Mouse (Mus musculus) CH12.LX (cell line): ENCODE data around the gene Chmp5. TPM values are rescaled to one million over a fixed set of nuclear protein-coding genes. Genes with fewer than 3 reads are reported as not detected.

Experiments used
- DNase-seq: peaks from one replicate; pipeline ENCODE4 v3.0.0-alpha.2; 2013; ENCODE audit errors: extremely low read depth
- H3K27ac ChIP-seq: 2 replicates; pipeline ENCODE4 v1.5.1; 2012; ENCODE audit warnings: low read depth, mild to moderate bottlenecking, control low read depth, moderate library complexity; ENCODE audit not compliant: insufficient read depth
- H3K27me3 ChIP-seq: replicated peaks from 2 replicates; pipeline ENCODE3; 2012; ENCODE audit warnings: inconsistent platforms
- H3K36me3 ChIP-seq, 2 experiments: replicated peaks in 1 of 2; 2 replicates each; pipeline versions ENCODE3 to v1.6.1; 2012; ENCODE audit warnings: inconsistent platforms in 1 of 2, low read length in 1 of 2, mild to moderate bottlenecking in 1 of 2, mixed read lengths in 1 of 2, moderate library complexity in 1 of 2; ENCODE audit not compliant: control insufficient read depth in 1 of 2, insufficient read depth in 1 of 2
- H3K4me1 ChIP-seq, 2 experiments: 2 replicates each; pipeline ENCODE4 v1.6.1; 2012; ENCODE audit warnings: inconsistent platforms in 1 of 2, moderate library complexity in 1 of 2; ENCODE audit not compliant: insufficient read depth in 2 of 2, control insufficient read depth in 1 of 2
- H3K4me2 ChIP-seq: 2 replicates; pipeline ENCODE4 v1.6.1; 2012; ENCODE audit warnings: low read depth, mild to moderate bottlenecking, control low read depth; ENCODE audit not compliant: poor library complexity, insufficient read depth, severe bottlenecking
- H3K4me3 ChIP-seq, 3 experiments: fragments of 150-350 bp in 1 of 3; sonication (generic) in 1 of 3; replicated peaks in 1 of 3; 2 replicates each; pipeline versions ENCODE3 to v1.5.1; 2011 to 2012; ENCODE audit warnings: low read depth in 2 of 3, low read length in 2 of 3, mild to moderate bottlenecking in 2 of 3, moderate library complexity in 2 of 3, control low read depth in 1 of 3, improper control_type of control experiment in 1 of 3, inconsistent platforms in 1 of 3, mixed read lengths in 1 of 3; ENCODE audit not compliant: poor library complexity in 1 of 3
- H3K79me2 ChIP-seq: replicated peaks from 2 replicates; pipeline ENCODE4 v1.6.1; 2012; ENCODE audit warnings: mild to moderate bottlenecking, moderate library complexity; ENCODE audit not compliant: control insufficient read depth, poor library complexity, insufficient read depth, severe bottlenecking; ENCODE audit errors: extremely low read depth
- H3K9ac ChIP-seq: 2 replicates; pipeline ENCODE4 v1.6.1; 2012; ENCODE audit warnings: low read depth, mild to moderate bottlenecking, control low read depth, moderate library complexity; ENCODE audit not compliant: insufficient read depth
- H3K9me3 ChIP-seq: replicated peaks from 2 replicates; pipeline ENCODE3; 2012; ENCODE audit warnings: low read length, inconsistent platforms, mixed read lengths
- BHLHE40 ChIP-seq: IDR thresholded peaks from 2 replicates; pipeline ENCODE4 v1.6.1; 2011; ENCODE audit warnings: mild to moderate bottlenecking, low read depth, low read length, improper control_type of control experiment
- CHD1 ChIP-seq: IDR thresholded peaks from 2 replicates; pipeline ENCODE4 v1.6.1; 2012; ENCODE audit warnings: low read depth, low read length, improper control_type of control experiment, inconsistent platforms
- CHD2 ChIP-seq: IDR thresholded peaks from 2 replicates; pipeline ENCODE4 v1.6.1; 2011; ENCODE audit warnings: low read length, improper control_type of control experiment
- CTCF ChIP-seq, 2 experiments: IDR thresholded peaks in 1 of 2; conservative IDR thresholded peaks in 1 of 2; 2 replicates each; pipeline ENCODE4 v1.5.1; 2011 to 2012; ENCODE audit warnings: low read depth in 2 of 2, low read length in 2 of 2, improper control_type of control experiment in 1 of 2, inconsistent platforms in 1 of 2, mild to moderate bottlenecking in 1 of 2, moderate library complexity in 1 of 2
- ELF1 ChIP-seq: IDR thresholded peaks from 2 replicates; pipeline ENCODE4 v1.6.1; 2014; ENCODE audit warnings: low read depth, mild to moderate bottlenecking, inconsistent platforms, low read length, improper control_type of control experiment
- EP300 ChIP-seq: IDR thresholded peaks from 2 replicates; pipeline ENCODE4 v1.6.1; 2011; ENCODE audit warnings: low read length, improper control_type of control experiment
- ETS1 ChIP-seq: conservative IDR thresholded peaks from 2 replicates; pipeline ENCODE4 v1.6.1; 2012; ENCODE audit warnings: low read depth, mild to moderate bottlenecking, inconsistent platforms, low read length, improper control_type of control experiment, moderate library complexity
- GABPA ChIP-seq: IDR thresholded peaks from 2 replicates; pipeline ENCODE4 v1.6.1; 2012; ENCODE audit warnings: low read depth, low read length, improper control_type of control experiment, inconsistent platforms; ENCODE audit not compliant: insufficient replicate concordance
- HCFC1 ChIP-seq: IDR thresholded peaks from 2 replicates; pipeline ENCODE4 v1.6.1; 2012; ENCODE audit warnings: low read depth, mild to moderate bottlenecking, inconsistent platforms, low read length, improper control_type of control experiment
- IRF4 ChIP-seq: IDR thresholded peaks from 2 replicates; pipeline ENCODE4 v1.6.1; 2014; ENCODE audit warnings: low read depth, mild to moderate bottlenecking, inconsistent platforms, low read length, improper control_type of control experiment
- MAFK ChIP-seq: IDR thresholded peaks from 2 replicates; pipeline ENCODE4 v1.6.1; 2011; ENCODE audit warnings: low read length, improper control_type of control experiment; ENCODE audit not compliant: insufficient replicate concordance
- MAX ChIP-seq: IDR thresholded peaks from 2 replicates; pipeline ENCODE4 v1.6.1; 2011; ENCODE audit warnings: low read length, improper control_type of control experiment
- MAZ ChIP-seq: IDR thresholded peaks from 2 replicates; pipeline ENCODE4 v1.6.1; 2012; ENCODE audit warnings: low read depth, mild to moderate bottlenecking, inconsistent platforms, low read length, improper control_type of control experiment, moderate library complexity
- MEF2A ChIP-seq: IDR thresholded peaks from 2 replicates; pipeline ENCODE4 v1.6.1; 2014; ENCODE audit warnings: low read depth, mild to moderate bottlenecking, inconsistent platforms, low read length, improper control_type of control experiment, borderline replicate concordance
- MXI1 ChIP-seq: IDR thresholded peaks from 2 replicates; pipeline ENCODE4 v1.6.1; 2011; ENCODE audit warnings: mild to moderate bottlenecking, low read depth, low read length, improper control_type of control experiment
- NELFE ChIP-seq: IDR thresholded peaks from 2 replicates; pipeline ENCODE4 v1.6.1; 2011; ENCODE audit warnings: low read depth, low read length, improper control_type of control experiment
- RAD21 ChIP-seq: IDR thresholded peaks from 2 replicates; pipeline ENCODE4 v1.6.1; 2011; ENCODE audit warnings: low read depth, mild to moderate bottlenecking, low read length, improper control_type of control experiment, moderate library complexity
- RCOR1 ChIP-seq: conservative IDR thresholded peaks from 2 replicates; pipeline ENCODE4 v1.6.1; 2012; ENCODE audit warnings: low read depth, mild to moderate bottlenecking, inconsistent platforms, low read length, improper control_type of control experiment
- SIN3A ChIP-seq: IDR thresholded peaks from 2 replicates; pipeline ENCODE4 v1.6.1; 2012; ENCODE audit warnings: low read length, improper control_type of control experiment, inconsistent platforms
- TCF12 ChIP-seq: IDR thresholded peaks from 2 replicates; pipeline ENCODE4 v1.6.1; 2014; ENCODE audit warnings: low read depth, mild to moderate bottlenecking, inconsistent platforms, low read length, improper control_type of control experiment
- UBTF ChIP-seq: IDR thresholded peaks from 2 replicates; pipeline ENCODE4 v1.6.1; 2012; ENCODE audit warnings: low read depth, mild to moderate bottlenecking, inconsistent platforms, low read length, improper control_type of control experiment, moderate library complexity
- USF2 ChIP-seq: conservative IDR thresholded peaks from 2 replicates; pipeline ENCODE4 v1.6.1; 2011; ENCODE audit warnings: low read depth, low read length, improper control_type of control experiment
- ZKSCAN1 ChIP-seq: IDR thresholded peaks from 2 replicates; pipeline ENCODE4 v1.6.1; 2012; ENCODE audit warnings: low read depth, inconsistent platforms, low read length, improper control_type of control experiment, borderline replicate concordance
- ZNF384 ChIP-seq: IDR thresholded peaks from 2 replicates; pipeline ENCODE4 v1.6.1; 2012; ENCODE audit warnings: low read depth, low read length, improper control_type of control experiment, inconsistent platforms
- dilution Hi-C: fragments of 300-500 bp; cut with MboI; formaldehyde crosslinking; loops from 2 replicates; pipeline ENCODE4 v1.14.3; 2020; ENCODE audit warnings: low sequenced_read_pairs; ENCODE audit not compliant: extremely low pct_unique_long_range_greater_than_20kb, extremely low pct_ligation_motif_present
- in situ Hi-C: fragments of 300-500 bp; cut with MboI; formaldehyde crosslinking; loops from 3 replicates; pipeline ENCODE4 v1.14.3; 2019; ENCODE audit warnings: low sequenced_read_pairs, low pct_ligation_motif_present, low pct_unique_long_range_greater_than_20kb, mixed read lengths
- polyA plus RNA-seq: library from polyadenylated mRNA; unstranded; fragments of >175 nt; gene quantifications from 2 replicates; pipeline ENCODE4 v1.2.1, GENCODE M21; 2012; ENCODE audit warnings: low read depth; ENCODE audit not compliant: insufficient read length
- total RNA-seq, 2 experiments: library from RNA; depleted of rRNA; stranded (reverse); fragments of 300-350 nt in 1 of 2; fragments of >200 nt in 1 of 2; gene quantifications; 2 replicates each; pipeline ENCODE4 v1.2.3; 2012 to 2014

The Chmp5 gene
- total and polyA plus RNA-seq, 3 experiments: 45.9 to 86.7 (median 53.0) TPM

DNA sequence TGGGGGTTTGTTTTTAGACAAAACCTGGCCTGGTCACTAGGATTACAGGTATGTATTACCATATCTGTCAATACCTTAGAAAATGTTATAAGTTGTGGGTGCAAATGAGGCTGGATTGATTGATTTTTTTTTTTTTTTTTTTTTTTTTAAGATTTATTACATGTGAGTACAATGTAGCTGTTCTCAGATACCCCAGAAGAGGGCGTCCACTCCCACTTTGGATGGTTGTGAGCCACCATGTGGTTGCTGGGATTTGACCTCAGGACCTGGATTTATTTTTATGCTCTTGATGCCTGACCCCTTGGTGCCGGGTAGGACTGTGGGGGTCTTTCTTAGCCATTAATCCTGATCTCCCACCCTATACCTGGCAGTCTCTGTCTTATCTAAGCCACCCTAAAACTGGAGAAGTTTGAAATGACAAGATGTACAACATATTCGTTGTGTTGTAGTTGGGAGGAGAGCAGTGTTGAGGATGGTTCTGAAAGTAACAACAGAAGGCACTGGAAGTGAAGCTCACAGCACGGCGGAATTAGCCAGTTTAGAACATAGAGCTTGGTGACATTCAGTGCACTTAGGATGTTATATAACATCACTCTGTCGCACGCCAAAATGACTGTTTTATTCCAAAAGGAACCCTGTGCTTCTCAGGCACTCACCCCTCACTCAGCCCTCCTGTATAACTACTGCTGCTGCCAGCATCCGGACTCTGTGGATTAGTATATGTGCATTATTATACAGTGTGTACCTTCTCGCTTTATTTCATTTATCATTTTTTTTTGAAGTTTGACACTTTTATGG is 52.8 kb downstream of the Chmp5 start:
- Histone ChIP-seq H3K79me2 (no peaks in the 10 kb centered on the region; the same call in 1 of the 2 replicates), H3K36me3 (peaks cover 77 to 95% of the 10 kb centered on the region in 2 experiments), H3K9ac (no peak overlapping the region), H3K4me3 (no peak overlapping the region), H3K27ac (no peak overlapping the region), H3K4me2 (no peak overlapping the region), H3K27me3 (no peaks in the 10 kb centered on the region), H3K9me3 (no peaks in the 10 kb centered on the region), H3K4me1 (no peaks in the 10 kb centered on the region)
- dilution Hi-C loops: no loop called here
- DNase-seq: peak; percentile 10
- in situ Hi-C loops: no loop called here
- peak; percentile 74 for TF ChIP-seq ZNF384
- no peak for TF ChIP-seq CHD1
- TF ChIP-seq CHD2: no peak
- no peak for TF ChIP-seq ELF1
- TF ChIP-seq EP300: no peak
- peak in 1 of 2 experiments; percentile 41; a peak in 2 of 4 replicates for TF ChIP-seq CTCF (conservative IDR thresholded peaks at IDR 0.05 in 1 of 2, IDR thresholded peaks at IDR 0.05 in 1 of 2; ENCODE audit: low read depth in 2 of 2, low read length in 2 of 2)
- no peak for TF ChIP-seq MAZ
- no peak for TF ChIP-seq ETS1
- no peak for TF ChIP-seq IRF4
- TF ChIP-seq BHLHE40: no peak
- no peak for TF ChIP-seq HCFC1
- TF ChIP-seq UBTF: no peak
- TF ChIP-seq TCF12: no peak
- no peak for TF ChIP-seq MAFK

DNA sequence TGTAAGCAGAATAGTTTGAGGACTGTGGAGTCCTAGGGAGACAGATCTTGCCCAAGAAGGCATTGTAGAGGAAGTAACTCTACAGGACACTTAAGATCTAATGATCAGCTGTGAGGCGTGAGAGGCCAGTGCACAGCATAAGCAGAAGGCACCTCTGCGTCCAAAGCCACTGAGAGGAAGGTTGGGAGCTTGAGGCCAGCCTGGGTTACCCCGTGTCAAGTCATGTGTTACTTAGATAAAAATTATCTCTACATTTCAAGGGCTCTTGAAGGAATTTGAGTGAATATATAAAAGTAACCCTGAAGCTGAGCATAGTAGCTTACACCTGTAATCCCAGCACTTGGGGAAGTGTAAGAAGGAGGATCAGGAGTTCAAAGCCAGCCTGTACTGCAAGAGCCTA is 65.1 kb downstream of the Chmp5 start:
- Histone ChIP-seq H3K27ac (no peak overlapping the region), H3K79me2 (no peaks in the 10 kb centered on the region), H3K4me1 (no peaks in the 10 kb centered on the region), H3K9me3 (no peaks in the 10 kb centered on the region), H3K4me3 (no peak overlapping the region), H3K4me2 (no peak overlapping the region), H3K9ac (no peak overlapping the region), H3K27me3 (no peaks in the 10 kb centered on the region), H3K36me3 (peaks cover 74 to 97% of the 10 kb centered on the region in 2 experiments)
- dilution Hi-C loops: no loop called here
- in situ Hi-C loops: no loop called here
- no peak for TF ChIP-seq RAD21
- no peak for TF ChIP-seq MAX
- TF ChIP-seq USF2: no peak
- TF ChIP-seq ZKSCAN1: no peak
- TF ChIP-seq MEF2A: no peak
- TF ChIP-seq RCOR1: no peak
- no peak for TF ChIP-seq HCFC1
- TF ChIP-seq GABPA: no peak
- no peak for TF ChIP-seq NELFE
- TF ChIP-seq MXI1: no peak
- no peak for TF ChIP-seq SIN3A
- DNase-seq: no peak
